Mouse (Mus musculus): ENCODE data around the gene Slc4a3. TPM values are rescaled to one million over a fixed set of nuclear protein-coding genes. Genes with fewer than 3 reads are reported as not detected.

Slc4a3 gene
- polyA plus RNA-seq, 1 experiment: 19.2 TPM

DNA sequence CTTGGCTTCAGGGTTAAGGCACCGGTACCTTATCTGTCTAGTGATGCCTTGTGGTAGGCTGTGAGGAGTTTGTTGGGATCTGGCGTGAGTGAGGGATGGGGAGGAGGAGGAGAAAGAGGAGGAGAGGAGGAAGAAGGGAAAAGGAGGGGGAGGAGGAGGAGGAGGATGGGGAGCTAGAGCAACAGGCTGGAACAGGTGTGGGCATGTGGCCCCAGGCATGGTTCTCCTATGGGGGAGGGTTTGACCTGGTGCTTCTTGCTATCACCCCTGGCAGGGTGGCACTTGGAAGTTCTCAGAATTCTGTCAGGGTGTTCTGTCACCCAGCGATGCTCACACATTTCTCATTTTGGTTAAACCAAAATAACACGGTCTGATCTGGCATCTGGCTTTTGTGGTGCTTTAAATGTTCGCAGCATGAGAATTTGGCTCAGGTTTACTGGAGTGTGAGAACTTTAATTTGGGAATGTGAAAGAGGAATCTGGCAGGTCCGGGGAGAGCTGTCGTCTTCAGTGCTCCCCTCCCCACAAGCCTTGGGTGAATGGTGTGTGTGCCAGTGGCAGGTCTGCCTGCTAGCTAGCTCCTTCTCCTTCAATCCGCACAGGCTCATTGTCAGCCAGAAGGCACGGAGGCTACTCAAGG, 10.2 kb downstream of the Slc4a3 start:
- H3K36me3 ChIP-seq (ENCODE audit: control insufficient read depth, insufficient read depth, low read length): no peaks in the 10 kb centered on the region
- no peaks in the 10 kb centered on the region for H3K27me3 ChIP-seq (ENCODE audit: control insufficient read depth, insufficient read depth, low read length)
- H3K4me1 ChIP-seq (ENCODE audit: control insufficient read depth, insufficient read depth, low read length): peaks cover 18% of the 10 kb centered on the region
- H3K4me3 ChIP-seq (ENCODE audit: control insufficient read depth, low read depth, low read length): no peak overlapping the region
- H3K27ac ChIP-seq (ENCODE audit: control insufficient read depth, insufficient read depth, low read depth, low read length): no peak overlapping the region
- TF ChIP-seq POLR2A (IDR thresholded peaks at IDR 0.05; ENCODE audit: control insufficient read depth, low read depth, low read length) (no peak), CTCF (IDR thresholded peaks at IDR 0.05; ENCODE audit: control insufficient read depth, insufficient read depth, insufficient replicate concordance, low read depth, low read length) (no peak)

DNA sequence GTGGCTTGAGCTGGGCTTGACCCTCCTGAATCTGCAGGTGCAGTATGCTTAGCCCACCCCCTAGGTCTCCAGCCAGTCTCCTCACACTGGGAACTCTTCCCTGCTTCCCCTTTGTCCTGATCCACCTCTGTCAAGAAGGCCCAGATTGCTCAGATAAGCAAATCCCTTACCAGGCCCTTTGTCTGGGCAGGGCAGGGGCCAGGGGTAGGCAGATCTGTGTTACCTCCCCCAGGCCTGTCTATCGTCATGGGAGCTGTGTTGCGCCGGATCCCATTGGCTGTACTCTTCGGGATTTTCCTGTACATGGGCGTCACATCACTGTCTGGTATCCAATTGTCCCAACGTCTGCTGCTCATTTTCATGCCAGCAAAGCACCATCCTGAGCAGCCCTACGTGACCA, 11.0 kb downstream of the Slc4a3 start:
- TF ChIP-seq POLR2A (IDR thresholded peaks at IDR 0.05; ENCODE audit: control insufficient read depth, low read depth, low read length) (no peak), CTCF (IDR thresholded peaks at IDR 0.05; ENCODE audit: control insufficient read depth, insufficient read depth, insufficient replicate concordance, low read depth, low read length) (no peak)
- H3K4me3 ChIP-seq (ENCODE audit: control insufficient read depth, low read depth, low read length): no peak overlapping the region
- H3K27ac ChIP-seq (ENCODE audit: control insufficient read depth, insufficient read depth, low read depth, low read length): no peak overlapping the region
- H3K4me1 ChIP-seq (ENCODE audit: control insufficient read depth, insufficient read depth, low read length): peaks cover 18% of the 10 kb centered on the region
- H3K36me3 ChIP-seq (ENCODE audit: control insufficient read depth, insufficient read depth, low read length): no peaks in the 10 kb centered on the region
- no peaks in the 10 kb centered on the region for H3K27me3 ChIP-seq (ENCODE audit: control insufficient read depth, insufficient read depth, low read length)

DNA sequence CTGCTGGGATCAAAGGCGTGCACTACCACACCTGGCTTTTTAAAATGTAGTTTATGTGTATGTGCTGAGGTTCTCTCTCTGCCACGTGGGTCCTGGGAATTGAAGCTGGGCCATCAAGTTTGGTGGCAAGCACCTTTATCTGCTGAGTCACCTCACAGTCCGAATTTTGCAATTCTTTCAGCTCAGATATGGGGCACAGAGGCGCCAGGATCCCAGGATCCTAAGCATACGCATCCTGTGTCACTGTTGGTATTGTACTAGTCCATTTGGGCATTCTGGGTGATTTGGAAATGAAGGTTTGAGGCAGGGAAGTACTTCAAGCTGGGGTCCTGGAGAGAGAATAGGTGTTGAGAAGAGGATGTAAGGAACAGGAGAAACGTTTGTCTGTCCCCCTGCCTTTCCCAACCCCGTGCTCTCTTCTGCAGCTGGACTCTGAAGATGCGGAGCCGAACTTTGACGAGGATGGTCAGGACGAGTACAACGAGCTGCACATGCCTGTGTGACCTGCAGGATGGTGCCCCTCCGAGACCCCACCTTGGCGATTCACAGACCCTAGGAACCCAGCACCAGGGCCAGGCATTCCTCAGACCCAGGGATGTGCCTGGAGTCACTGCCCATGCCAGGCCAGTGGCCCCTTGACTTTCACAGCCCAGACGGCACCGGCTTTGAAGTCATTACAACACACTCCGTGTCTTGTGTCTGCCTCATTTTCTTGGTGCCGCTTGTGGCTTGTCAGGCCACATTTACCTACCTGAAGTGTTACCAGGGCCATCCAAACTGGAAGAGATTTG, 12.5 kb downstream of the Slc4a3 start:
- Histone ChIP-seq H3K27ac (ENCODE audit: control insufficient read depth, insufficient read depth, low read depth, low read length) (no peak overlapping the region; the same call in 1 of the 2 replicates), H3K4me1 (ENCODE audit: control insufficient read depth, insufficient read depth, low read length) (peaks cover 18% of the 10 kb centered on the region), H3K4me3 (ENCODE audit: control insufficient read depth, low read depth, low read length) (no peak overlapping the region), H3K36me3 (ENCODE audit: control insufficient read depth, insufficient read depth, low read length) (no peaks in the 10 kb centered on the region), H3K27me3 (ENCODE audit: control insufficient read depth, insufficient read depth, low read length) (no peaks in the 10 kb centered on the region)
- no peak for TF ChIP-seq POLR2A (IDR thresholded peaks at IDR 0.05; ENCODE audit: control insufficient read depth, low read depth, low read length)
- TF ChIP-seq CTCF (IDR thresholded peaks at IDR 0.05; ENCODE audit: control insufficient read depth, insufficient read depth, insufficient replicate concordance, low read depth, low read length): no peak

DNA sequence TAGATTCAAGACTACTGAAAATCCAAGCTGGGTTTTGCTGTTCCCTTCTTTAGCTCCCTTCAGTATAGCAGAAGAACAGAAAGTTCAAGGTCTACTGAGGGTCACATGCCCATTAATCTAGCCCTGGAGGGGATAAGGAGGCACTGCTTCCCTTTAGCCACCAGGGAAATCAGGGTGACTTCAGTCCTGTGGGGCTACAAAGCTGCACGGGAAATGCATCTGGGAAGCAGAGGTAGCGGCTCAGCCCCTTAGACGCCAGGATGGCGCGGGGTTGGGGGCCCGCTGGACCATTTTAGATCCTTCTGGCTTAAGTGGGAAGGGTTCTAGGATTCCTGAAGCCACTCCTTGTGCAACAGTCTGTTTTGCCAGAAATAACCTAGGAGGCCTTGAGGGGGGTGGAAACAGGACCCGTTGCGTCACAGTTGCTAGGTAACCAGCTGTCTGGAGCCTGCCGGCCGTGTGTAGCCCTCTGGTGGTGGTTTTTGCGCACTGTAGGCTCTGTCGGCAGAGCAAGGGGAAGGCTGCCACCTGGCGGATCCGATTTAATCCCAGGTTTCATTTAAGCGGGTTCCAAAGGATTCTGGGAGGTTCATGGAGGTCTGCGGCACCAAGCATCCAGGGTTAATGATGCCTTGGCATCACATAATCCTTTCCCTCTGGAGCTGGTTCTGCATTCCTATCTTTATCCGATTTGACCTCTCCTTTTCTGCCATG, 13.3 kb downstream of the Slc4a3 start:
- peaks cover 18% of the 10 kb centered on the region for H3K4me1 ChIP-seq (ENCODE audit: control insufficient read depth, insufficient read depth, low read length)
- TF ChIP-seq CTCF (IDR thresholded peaks at IDR 0.05; ENCODE audit: control insufficient read depth, insufficient read depth, insufficient replicate concordance, low read depth, low read length): peak; percentile 93
- no peak for TF ChIP-seq POLR2A (IDR thresholded peaks at IDR 0.05; ENCODE audit: control insufficient read depth, low read depth, low read length)
- peak overlapping the region; percentile 2 for H3K4me3 ChIP-seq (ENCODE audit: control insufficient read depth, low read depth, low read length)
- H3K27me3 ChIP-seq (ENCODE audit: control insufficient read depth, insufficient read depth, low read length): no peaks in the 10 kb centered on the region
- H3K27ac ChIP-seq (ENCODE audit: control insufficient read depth, insufficient read depth, low read depth, low read length): peak overlapping the region; percentile 29; the same call in 1 of the 2 replicates
- H3K36me3 ChIP-seq (ENCODE audit: control insufficient read depth, insufficient read depth, low read length): no peaks in the 10 kb centered on the region

DNA sequence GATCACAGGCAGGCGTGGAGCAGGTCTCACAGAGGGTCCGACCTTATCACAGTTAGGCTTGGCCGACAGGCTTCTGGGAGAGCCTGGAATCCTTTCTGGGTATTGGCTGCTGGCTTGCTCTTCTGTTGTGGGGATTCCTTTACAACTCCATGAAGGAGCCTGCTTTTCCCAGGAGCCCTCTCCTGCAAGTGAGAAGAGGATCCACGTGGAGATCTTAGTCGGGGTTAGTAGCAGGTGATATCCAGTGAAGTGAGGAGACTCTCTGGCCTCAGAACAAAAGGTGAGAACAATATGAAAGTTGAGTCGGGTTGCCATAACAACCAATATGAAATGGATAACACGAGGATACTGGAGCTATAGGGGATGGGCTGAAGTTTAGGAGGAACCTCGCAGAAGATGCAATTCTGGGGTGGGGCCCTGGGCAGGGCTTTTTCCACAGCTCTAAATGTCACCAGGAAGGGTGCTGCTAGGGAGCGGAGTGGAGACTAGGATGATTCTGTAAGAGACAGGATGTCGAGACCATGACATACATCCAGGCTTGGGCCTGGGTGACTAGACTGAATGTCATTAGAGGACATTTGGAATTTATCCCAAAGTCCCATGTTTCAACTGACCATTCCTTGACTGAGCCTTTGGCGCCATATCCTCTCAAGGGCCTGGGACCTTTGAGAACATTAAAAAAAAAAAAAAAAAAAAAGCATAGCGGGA, 14.3 kb downstream of the Slc4a3 start:
- no peak overlapping the region; the same call in 1 of the 2 replicates for H3K4me3 ChIP-seq (ENCODE audit: control insufficient read depth, low read depth, low read length)
- peaks cover 18% of the 10 kb centered on the region for H3K4me1 ChIP-seq (ENCODE audit: control insufficient read depth, insufficient read depth, low read length)
- H3K27me3 ChIP-seq (ENCODE audit: control insufficient read depth, insufficient read depth, low read length): no peaks in the 10 kb centered on the region
- no peak overlapping the region for H3K27ac ChIP-seq (ENCODE audit: control insufficient read depth, insufficient read depth, low read depth, low read length)
- no peak for TF ChIP-seq CTCF (IDR thresholded peaks at IDR 0.05; ENCODE audit: control insufficient read depth, insufficient read depth, insufficient replicate concordance, low read depth, low read length)
- TF ChIP-seq POLR2A (IDR thresholded peaks at IDR 0.05; ENCODE audit: control insufficient read depth, low read depth, low read length): no peak
- H3K36me3 ChIP-seq (ENCODE audit: control insufficient read depth, insufficient read depth, low read length): no peaks in the 10 kb centered on the region

DNA sequence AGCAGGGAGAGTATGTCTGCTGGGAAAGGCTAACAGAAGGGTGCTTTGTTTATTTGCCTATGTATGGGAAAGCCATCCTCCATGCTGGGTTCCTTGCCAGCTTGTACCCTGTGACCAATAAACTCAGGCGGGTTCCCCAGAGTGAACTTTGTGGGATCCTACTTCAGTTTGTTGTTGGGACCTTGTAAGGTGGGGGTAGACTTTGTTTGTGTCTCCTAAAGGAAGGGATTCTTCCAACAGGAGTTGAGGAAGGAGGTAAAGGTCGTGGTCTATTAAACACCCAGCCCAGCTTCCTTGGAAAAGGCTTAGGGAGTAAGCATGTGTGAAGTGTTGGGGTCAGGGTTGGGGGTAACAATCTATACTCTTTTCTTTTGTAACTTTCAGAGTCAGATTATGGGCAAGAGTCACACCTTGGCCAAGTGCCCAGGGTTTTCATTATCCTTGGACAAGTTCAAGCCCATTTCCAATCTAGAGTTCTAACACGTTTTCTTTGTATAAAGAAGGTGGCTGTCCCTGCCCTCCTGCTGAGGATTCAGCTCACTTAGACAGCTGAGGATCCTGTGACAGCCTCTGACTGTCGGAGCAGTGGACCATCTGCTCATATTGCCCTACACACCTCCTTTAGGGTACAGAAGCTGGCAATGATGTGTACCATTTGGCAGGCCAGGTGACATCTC, 15.3 kb downstream of the Slc4a3 start:
- H3K4me3 ChIP-seq (ENCODE audit: control insufficient read depth, low read depth, low read length): no peak overlapping the region
- peak overlapping the region; percentile 60; the same call in 1 of the 2 replicates for H3K27ac ChIP-seq (ENCODE audit: control insufficient read depth, insufficient read depth, low read depth, low read length)
- no peaks in the 10 kb centered on the region for H3K36me3 ChIP-seq (ENCODE audit: control insufficient read depth, insufficient read depth, low read length)
- TF ChIP-seq POLR2A (IDR thresholded peaks at IDR 0.05; ENCODE audit: control insufficient read depth, low read depth, low read length): no peak
- no peak for TF ChIP-seq CTCF (IDR thresholded peaks at IDR 0.05; ENCODE audit: control insufficient read depth, insufficient read depth, insufficient replicate concordance, low read depth, low read length)
- no peaks in the 10 kb centered on the region for H3K27me3 ChIP-seq (ENCODE audit: control insufficient read depth, insufficient read depth, low read length)
- H3K4me1 ChIP-seq (ENCODE audit: control insufficient read depth, insufficient read depth, low read length): peaks cover 18% of the 10 kb centered on the region
